Mouse (Mus musculus) E14TG2a.4 (cell line): ENCODE data around the gene Prss37.

Source experiments
- H3K27me3 ChIP-seq: 2 replicates; pipeline ENCODE4 v1.6.1; 2014; ENCODE audit warnings: low read length, control low read depth; ENCODE audit not compliant: insufficient read depth
- H3K36me3 ChIP-seq: 2 replicates; pipeline ENCODE4 v1.6.1; 2014; ENCODE audit warnings: low read length, control low read depth; ENCODE audit not compliant: insufficient read depth
- H3K4me1 ChIP-seq: replicated peaks from 2 replicates; pipeline ENCODE4 v1.6.1; 2014; ENCODE audit warnings: low read depth, low read length, control low read depth
- H3K4me3 ChIP-seq: replicated peaks from 2 replicates; pipeline ENCODE4 v1.5.1; 2014; ENCODE audit warnings: mild to moderate bottlenecking, low read length
- H3K9me3 ChIP-seq: 2 replicates; pipeline ENCODE4 v1.6.1; 2014; ENCODE audit warnings: low read length, control low read depth
- CTCF ChIP-seq: conservative IDR thresholded peaks from 2 replicates; pipeline ENCODE4 v1.5.1; 2014; ENCODE audit warnings: low read length
- NANOG ChIP-seq: IDR thresholded peaks from 2 replicates; pipeline ENCODE4 v1.6.1; 2014; ENCODE audit warnings: borderline replicate concordance, low read length, mixed read lengths
- POU5F1 ChIP-seq: IDR thresholded peaks from 2 replicates; pipeline ENCODE4 v1.6.1; 2014; ENCODE audit warnings: low read length, borderline replicate concordance

Prss37 gene

GRCm38 (mm10) chr6:40470916-40471719, 48.2 kb downstream of the Prss37 start, which contains the start of gene Ssbp1:
Gene Ssbp1 (plus strand): TSS chr6:40471352.
- Histone ChIP-seq H3K9me3 (no peaks in the 10 kb centered on the region), H3K4me3 (peak within 1 kb of the TSS; percentile 93), H3K27me3 (no peaks in the 10 kb centered on the region), H3K36me3 (peaks cover 32% of the 10 kb centered on the region), H3K4me1 (peaks cover 20% of the 10 kb centered on the region)
- TF ChIP-seq CTCF (no peak), POU5F1 (0 out of 2 replicates have a peak, but pooled peaks have one; percentile 5)

- Histone ChIP-seq H3K36me3 (no peaks in the 10 kb centered on the region), H3K4me3 (no peak overlapping the region), H3K27me3 (no peaks in the 10 kb centered on the region), H3K9me3 (no peaks in the 10 kb centered on the region), H3K4me1 (peaks cover 6% of the 10 kb centered on the region; the same call in 1 of the 2 replicates)
- TF ChIP-seq POU5F1 (no peak), CTCF (peak; percentile 41), NANOG (no peak)
Observed at GRCm38 (mm10) chr6:40465710-40466109, 53.6 kb downstream of the Prss37 start.
